Mouse (Mus musculus): ENCODE measurements around the gene Sugct. TPM values are rescaled to one million over a fixed set of nuclear protein-coding genes. Genes with fewer than 3 reads are reported as not detected.

Sugct gene
- polyA plus RNA-seq, 1 experiment, result not detected

DNA sequence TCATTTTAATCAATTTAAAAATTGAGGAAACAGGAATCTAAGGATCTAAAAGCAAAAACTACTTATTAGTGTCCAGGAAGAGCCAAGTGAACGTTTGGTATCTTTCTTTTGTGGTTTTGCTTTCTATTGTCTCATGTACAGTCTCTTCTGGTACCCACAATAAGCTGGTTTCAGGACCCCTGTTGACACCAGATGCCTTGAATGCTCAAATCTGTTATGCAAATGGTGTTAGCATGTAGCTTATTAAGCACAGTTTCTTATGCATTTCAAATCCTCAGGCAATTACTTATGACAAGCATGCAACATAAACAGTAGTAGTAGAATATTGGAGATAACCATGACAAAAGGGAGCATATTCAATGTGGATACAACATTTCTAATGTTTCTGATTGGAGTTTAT lies 407.0 kb downstream of the Sugct start:
- WGBS, result 26% methylated on average over 1 of the region's 1 CpGs
- Histone ChIP-seq H3K27ac (ENCODE audit: insufficient read depth, low read depth, low read length) (no peak overlapping the region), H3K4me3 (ENCODE audit: insufficient read depth, low read depth, low read length) (no peak overlapping the region), H3K4me1 (ENCODE audit: control insufficient read depth, insufficient read depth, low read length) (no peaks in the 10 kb centered on the region)
- no peak for TF ChIP-seq POLR2A (IDR thresholded peaks at IDR 0.05; ENCODE audit: insufficient read depth, low read depth, low read length)
- no peak for TF ChIP-seq CTCF (IDR thresholded peaks at IDR 0.05; ENCODE audit: insufficient read depth, low read depth, low read length)

DNA sequence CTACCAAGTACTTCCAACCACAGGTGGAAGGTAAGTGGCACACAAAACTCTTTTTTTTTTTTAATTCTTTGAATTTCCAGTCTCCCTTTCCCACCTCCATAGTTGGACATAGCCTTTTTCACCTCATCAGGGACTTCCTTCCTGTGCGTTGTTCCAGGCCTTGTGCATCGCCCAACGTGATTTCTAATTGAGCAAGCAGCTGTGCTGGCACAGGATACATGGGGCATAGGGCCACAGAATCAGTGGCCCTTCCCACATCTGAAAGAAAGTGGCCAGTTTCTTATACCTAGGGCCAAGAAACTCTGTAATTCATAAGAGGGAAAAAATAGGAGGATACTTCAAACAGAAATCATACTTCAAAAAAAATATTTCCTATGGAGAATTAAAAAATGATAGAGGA lies 449.4 kb downstream of the Sugct start:
- TF ChIP-seq CTCF (IDR thresholded peaks at IDR 0.05; ENCODE audit: insufficient read depth, low read depth, low read length) (no peak), POLR2A (IDR thresholded peaks at IDR 0.05; ENCODE audit: insufficient read depth, low read depth, low read length) (no peak)
- WGBS, result 81% methylated on average over 3 of the region's 3 CpGs
- no peak overlapping the region for H3K27ac ChIP-seq (ENCODE audit: insufficient read depth, low read depth, low read length)
- H3K4me3 ChIP-seq (ENCODE audit: insufficient read depth, low read depth, low read length), result no peak overlapping the region
- no peaks in the 10 kb centered on the region for H3K4me1 ChIP-seq (ENCODE audit: control insufficient read depth, insufficient read depth, low read length)

DNA sequence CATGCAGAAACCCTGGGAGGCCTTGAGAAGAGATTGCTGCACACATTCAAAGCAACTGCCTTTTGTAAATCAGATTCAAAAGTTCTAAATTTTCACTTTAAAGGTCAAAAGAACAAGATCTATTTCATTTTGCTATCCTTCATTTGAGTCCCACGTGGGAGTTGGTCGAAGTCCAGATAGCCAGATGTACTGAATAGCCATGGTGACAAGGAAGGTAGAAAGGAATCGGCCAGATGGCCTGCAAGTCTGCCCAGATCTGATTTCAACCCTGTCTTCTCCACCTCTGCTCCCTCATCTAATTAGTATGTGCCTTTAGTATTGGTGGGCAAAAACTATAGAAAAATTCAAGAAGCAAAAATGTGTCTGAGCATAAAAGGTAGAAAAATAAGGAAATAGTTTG lies 478.8 kb downstream of the Sugct start:
- H3K4me1 ChIP-seq (ENCODE audit: control insufficient read depth, insufficient read depth, low read length), result no peaks in the 10 kb centered on the region
- WGBS, result 45% methylated on average over 3 of the region's 3 CpGs
- no peak overlapping the region for H3K27ac ChIP-seq (ENCODE audit: insufficient read depth, low read depth, low read length)
- TF ChIP-seq CTCF (IDR thresholded peaks at IDR 0.05; ENCODE audit: insufficient read depth, low read depth, low read length), result no peak
- no peak for TF ChIP-seq POLR2A (IDR thresholded peaks at IDR 0.05; ENCODE audit: insufficient read depth, low read depth, low read length)
- no peak overlapping the region for H3K4me3 ChIP-seq (ENCODE audit: insufficient read depth, low read depth, low read length)

DNA sequence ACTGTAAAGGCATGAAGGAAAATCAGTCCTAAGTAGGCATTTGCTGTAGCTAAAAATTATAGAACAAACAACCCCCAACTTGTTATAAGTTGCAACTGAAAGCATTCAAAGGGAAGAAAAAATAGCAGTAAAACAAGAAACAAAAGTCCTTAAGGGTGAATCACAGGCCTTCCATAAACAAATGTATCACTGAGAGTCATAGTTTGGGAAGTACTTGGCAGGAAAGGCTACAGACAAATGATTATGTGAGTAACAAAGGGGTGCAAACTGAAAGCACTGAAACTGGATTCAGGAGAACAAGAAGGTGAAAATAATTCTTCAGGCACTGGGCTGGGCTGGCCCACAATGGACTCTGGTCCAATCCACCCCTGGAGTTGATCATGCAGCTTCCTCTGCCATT lies 482.7 kb downstream of the Sugct start:
- Histone ChIP-seq H3K27ac (ENCODE audit: insufficient read depth, low read depth, low read length) (no peak overlapping the region), H3K4me1 (ENCODE audit: control insufficient read depth, insufficient read depth, low read length) (no peaks in the 10 kb centered on the region), H3K4me3 (ENCODE audit: insufficient read depth, low read depth, low read length) (no peak overlapping the region)
- TF ChIP-seq POLR2A (IDR thresholded peaks at IDR 0.05; ENCODE audit: insufficient read depth, low read depth, low read length) (no peak), CTCF (IDR thresholded peaks at IDR 0.05; ENCODE audit: insufficient read depth, low read depth, low read length) (no peak)

DNA sequence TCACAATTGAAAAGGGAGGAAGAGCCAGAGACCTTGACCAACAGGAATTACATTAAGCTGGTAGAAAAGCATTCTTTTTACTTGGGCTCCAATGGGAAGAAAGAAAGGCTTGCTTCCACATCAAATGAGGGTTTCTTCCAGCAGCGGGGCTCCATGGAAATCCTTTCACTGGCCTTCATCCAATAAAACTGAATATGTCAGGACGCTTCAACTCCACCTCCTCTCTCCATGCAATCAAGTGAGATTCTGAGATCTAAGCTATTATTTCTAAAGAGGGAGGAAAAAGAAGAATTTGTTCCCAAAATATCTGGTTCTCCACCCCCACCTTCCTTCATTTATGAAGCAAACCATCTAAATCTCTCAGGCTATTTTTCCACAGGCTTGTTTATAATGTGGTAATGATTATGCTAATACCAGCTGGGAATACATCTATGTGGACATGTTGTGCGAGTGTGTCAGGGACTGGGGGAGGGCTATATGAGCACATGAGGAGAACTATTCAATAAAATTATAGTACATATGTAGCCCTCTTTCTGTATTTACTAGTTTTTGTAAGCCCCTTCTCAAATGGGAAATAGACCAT lies 505.1 kb downstream of the Sugct start:
- Histone ChIP-seq H3K4me3 (ENCODE audit: insufficient read depth, low read depth, low read length) (no peak overlapping the region), H3K27ac (ENCODE audit: insufficient read depth, low read depth, low read length) (no peak overlapping the region), H3K4me1 (ENCODE audit: control insufficient read depth, insufficient read depth, low read length) (no peaks in the 10 kb centered on the region)
- 28% methylated on average over 3 of the region's 3 CpGs for WGBS
- TF ChIP-seq POLR2A (IDR thresholded peaks at IDR 0.05; ENCODE audit: insufficient read depth, low read depth, low read length) (no peak), CTCF (IDR thresholded peaks at IDR 0.05; ENCODE audit: insufficient read depth, low read depth, low read length) (no peak)

DNA sequence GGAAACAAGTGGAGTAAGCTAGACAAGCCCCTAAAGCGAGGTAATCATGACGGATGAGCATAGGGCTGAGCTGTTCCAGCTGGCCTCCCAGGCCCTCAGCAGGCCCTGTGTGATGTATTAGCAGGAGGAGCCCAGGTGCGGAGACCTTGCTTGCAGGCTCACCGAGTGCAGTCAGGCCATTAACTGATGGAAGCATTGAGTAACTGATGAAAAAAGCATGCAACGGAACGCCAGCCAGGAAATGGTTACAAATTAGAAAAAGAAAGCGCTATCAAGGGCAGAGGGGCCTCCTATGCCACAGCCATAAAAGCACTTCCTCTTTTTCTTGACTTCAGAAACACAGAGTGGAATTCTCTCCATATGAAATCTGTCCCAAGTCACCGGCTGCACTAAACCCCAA lies 510.1 kb downstream of the Sugct start:
- Histone ChIP-seq H3K4me3 (ENCODE audit: insufficient read depth, low read depth, low read length) (no peak overlapping the region), H3K27ac (ENCODE audit: insufficient read depth, low read depth, low read length) (no peak overlapping the region), H3K4me1 (ENCODE audit: control insufficient read depth, insufficient read depth, low read length) (no peaks in the 10 kb centered on the region)
- 83% methylated on average over 8 of the region's 8 CpGs for WGBS
- TF ChIP-seq POLR2A (IDR thresholded peaks at IDR 0.05; ENCODE audit: insufficient read depth, low read depth, low read length) (no peak), CTCF (IDR thresholded peaks at IDR 0.05; ENCODE audit: insufficient read depth, low read depth, low read length) (no peak)

DNA sequence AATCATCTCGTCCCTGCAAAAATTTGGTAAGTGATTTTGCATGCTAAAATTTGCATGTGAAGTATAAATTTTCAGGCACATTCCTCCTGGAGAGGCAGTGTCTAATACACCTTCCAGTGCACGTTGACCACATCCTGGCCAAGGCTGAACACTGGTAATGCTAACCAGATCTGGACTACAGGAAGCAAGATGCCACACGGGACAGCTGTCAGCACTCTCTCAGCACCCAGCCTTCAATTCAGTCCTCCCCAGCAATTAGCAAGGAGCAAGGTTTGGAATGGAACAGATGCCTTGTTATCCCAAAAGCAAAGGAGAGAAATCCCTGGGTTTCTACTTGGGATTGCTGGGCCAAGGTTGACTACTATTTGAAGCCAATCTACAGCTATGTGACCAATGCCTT lies 529.4 kb downstream of the Sugct start:
- TF ChIP-seq CTCF (IDR thresholded peaks at IDR 0.05; ENCODE audit: insufficient read depth, low read depth, low read length), result no peak
- no peak for TF ChIP-seq POLR2A (IDR thresholded peaks at IDR 0.05; ENCODE audit: insufficient read depth, low read depth, low read length)
- no peaks in the 10 kb centered on the region for H3K4me1 ChIP-seq (ENCODE audit: control insufficient read depth, insufficient read depth, low read length)
- no peak overlapping the region for H3K4me3 ChIP-seq (ENCODE audit: insufficient read depth, low read depth, low read length)
- 78% methylated on average over 3 of the region's 3 CpGs for WGBS
- H3K27ac ChIP-seq (ENCODE audit: insufficient read depth, low read depth, low read length), result no peak overlapping the region

DNA sequence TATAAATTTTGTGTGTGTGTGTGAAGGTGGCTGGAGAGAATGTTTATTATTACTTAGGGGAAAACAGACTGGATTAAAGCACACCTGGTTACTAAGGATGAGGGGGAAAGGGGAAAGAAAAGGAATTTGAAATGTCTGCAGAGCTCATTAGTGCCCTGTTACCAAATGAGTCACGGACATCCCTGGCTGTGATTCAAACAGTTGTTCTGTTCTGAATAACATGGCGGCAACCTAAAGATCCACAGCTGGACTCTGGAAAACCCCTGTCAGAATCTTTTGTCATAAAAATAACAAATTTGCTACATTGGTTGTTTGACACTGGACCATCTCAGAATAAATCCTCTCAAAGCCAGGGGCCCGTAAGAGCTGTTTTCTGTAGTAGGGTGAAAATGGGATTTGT lies 530.6 kb downstream of the Sugct start:
- Histone ChIP-seq H3K27ac (ENCODE audit: insufficient read depth, low read depth, low read length) (no peak overlapping the region), H3K4me3 (ENCODE audit: insufficient read depth, low read depth, low read length) (no peak overlapping the region), H3K4me1 (ENCODE audit: control insufficient read depth, insufficient read depth, low read length) (no peaks in the 10 kb centered on the region)
- TF ChIP-seq POLR2A (IDR thresholded peaks at IDR 0.05; ENCODE audit: insufficient read depth, low read depth, low read length) (no peak), CTCF (IDR thresholded peaks at IDR 0.05; ENCODE audit: insufficient read depth, low read depth, low read length) (no peak)
- 71% methylated on average over 3 of the region's 3 CpGs for WGBS

DNA sequence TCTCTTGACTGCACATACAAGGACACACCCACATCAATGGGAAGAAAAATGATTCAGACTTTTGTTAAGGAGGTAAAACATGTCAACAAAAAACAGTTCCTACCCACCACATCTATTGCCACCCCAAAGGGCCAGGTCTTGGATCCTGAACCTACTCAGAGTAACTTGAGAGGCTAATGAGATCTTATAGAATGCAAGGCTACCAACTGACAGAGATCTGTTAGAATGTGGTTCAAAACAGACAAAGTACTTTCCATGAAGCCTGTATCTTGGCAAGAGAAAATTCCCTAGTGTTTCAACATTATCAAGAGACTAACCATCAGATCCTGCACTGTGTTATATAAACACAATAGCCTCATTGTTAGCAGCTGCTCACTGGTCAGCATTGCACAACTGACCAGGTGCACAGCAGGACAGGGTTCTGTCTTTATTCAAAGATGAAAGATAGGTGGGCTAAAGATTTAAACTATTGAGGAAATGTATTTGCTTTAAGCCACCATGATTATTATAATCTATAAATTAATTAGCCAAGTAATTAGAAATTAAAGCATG lies 548.8 kb downstream of the Sugct start:
- TF ChIP-seq CTCF (IDR thresholded peaks at IDR 0.05; ENCODE audit: insufficient read depth, low read depth, low read length) (no peak), POLR2A (IDR thresholded peaks at IDR 0.05; ENCODE audit: insufficient read depth, low read depth, low read length) (no peak)
- H3K4me1 ChIP-seq (ENCODE audit: control insufficient read depth, insufficient read depth, low read length), result no peaks in the 10 kb centered on the region
- H3K4me3 ChIP-seq (ENCODE audit: insufficient read depth, low read depth, low read length), result no peak overlapping the region
- no peak overlapping the region for H3K27ac ChIP-seq (ENCODE audit: insufficient read depth, low read depth, low read length)

DNA sequence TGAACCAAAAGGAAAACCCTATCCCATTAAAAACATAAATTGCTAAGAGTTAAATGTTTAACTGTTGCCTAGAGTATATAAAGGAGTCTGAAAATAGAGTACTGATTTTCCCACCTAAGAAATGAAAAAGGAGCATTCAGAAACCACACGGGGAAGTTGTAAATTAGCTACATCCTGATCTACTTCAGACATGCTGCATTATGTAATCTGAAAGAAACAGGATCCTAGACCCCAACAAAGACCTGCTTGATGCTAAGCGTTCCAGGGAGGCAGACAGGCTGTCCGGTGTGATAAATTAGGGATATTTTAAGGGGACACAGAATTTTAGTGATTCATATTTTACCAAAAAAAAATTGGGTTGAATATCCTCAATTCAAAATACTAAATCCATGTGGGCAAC lies 579.3 kb downstream of the Sugct start:
- TF ChIP-seq POLR2A (IDR thresholded peaks at IDR 0.05; ENCODE audit: insufficient read depth, low read depth, low read length) (no peak), CTCF (IDR thresholded peaks at IDR 0.05; ENCODE audit: insufficient read depth, low read depth, low read length) (no peak)
- no peak overlapping the region for H3K4me3 ChIP-seq (ENCODE audit: insufficient read depth, low read depth, low read length)
- no peak overlapping the region for H3K27ac ChIP-seq (ENCODE audit: insufficient read depth, low read depth, low read length)
- WGBS, result 34% methylated on average over 3 of the region's 3 CpGs
- H3K4me1 ChIP-seq (ENCODE audit: control insufficient read depth, insufficient read depth, low read length), result no peaks in the 10 kb centered on the region
